ENCODE assay signal across 17 mouse cellular contexts in the genomic region with DNA sequence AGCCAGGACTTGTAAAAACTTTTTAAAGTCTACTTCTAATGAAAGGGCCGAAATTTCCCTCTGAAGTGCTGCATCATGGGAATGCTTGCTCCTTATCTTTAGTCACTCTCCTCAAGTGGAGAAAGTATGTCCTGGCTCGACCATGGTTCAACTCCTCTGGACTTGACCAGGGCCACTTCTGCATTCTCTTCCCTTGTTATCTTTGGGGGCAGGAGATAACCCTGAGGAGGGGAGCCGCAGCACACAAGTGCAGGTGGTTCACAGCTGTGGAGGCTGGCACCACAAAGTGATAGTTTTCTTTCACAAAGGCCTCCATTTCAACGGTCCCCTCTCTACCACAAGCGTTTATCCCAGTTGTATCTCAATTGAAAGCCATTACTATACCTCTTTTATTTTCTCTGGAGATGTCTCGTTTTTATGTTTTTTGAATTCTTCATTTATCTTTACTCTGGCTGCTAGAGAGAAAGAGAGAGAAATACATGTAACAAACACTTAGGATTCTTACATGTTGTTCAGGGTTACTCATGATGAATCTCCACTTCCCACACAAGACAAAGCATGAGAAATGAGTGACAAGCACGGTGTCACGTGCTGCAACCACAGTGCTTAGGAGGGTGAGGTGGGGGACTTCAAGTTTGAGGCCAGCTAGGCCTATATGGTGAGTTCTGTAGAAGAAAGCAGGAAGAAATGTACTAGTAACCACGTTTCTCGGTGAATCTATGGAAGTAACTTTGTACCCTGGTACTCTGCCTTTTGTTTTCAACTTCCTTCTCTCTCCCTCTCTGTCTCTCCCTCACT. TPM values are rescaled to one million over a fixed set of nuclear protein-coding genes. Genes with fewer than 3 reads are reported as not detected.
DNase-seq lines count a peak whose midpoint lies in the region; ATAC-seq and TF ChIP-seq lines count a peak whose summit lies in the region.
"Had no signal": no experiment of that assay in that cellular context is flagged by ENCODE, and none has a peak within 500 bp of the region (broad histone marks: within the 10 kb centered on the region; RNA-seq: fewer than 3 reads in every experiment).

No protein-coding gene starts in this region.

- H3K27me3 ChIP-seq in liver, postnatal 0 days (ENCODE audit: insufficient read depth, low read length): no peaks in the 10 kb centered on the region
- no peaks in the 10 kb centered on the region for H3K27me3 ChIP-seq in hindbrain, embryonic 10.5 days (ENCODE audit: insufficient read depth, poor library complexity, severe bottlenecking)
- H3K27me3 ChIP-seq: forebrain, embryonic 15.5 days; limb, embryonic 13.5 days; midbrain, embryonic 12.5 days had no signal

- no peaks in the 10 kb centered on the region for H3K4me1 ChIP-seq in liver, postnatal 0 days (ENCODE audit: insufficient read depth)
- peaks cover 20% of the 10 kb centered on the region for H3K4me1 ChIP-seq in hindbrain, embryonic 10.5 days (replicated peaks)
- H3K4me1 ChIP-seq: limb, embryonic 13.5 days had no signal

- H3K9me3 ChIP-seq in liver, postnatal 0 days (ENCODE audit: low read length): no peaks in the 10 kb centered on the region
- no peaks in the 10 kb centered on the region for H3K9me3 ChIP-seq in hindbrain, embryonic 10.5 days
- H3K9me3 ChIP-seq: forebrain, embryonic 15.5 days; limb, embryonic 13.5 days; midbrain, embryonic 12.5 days had no signal

- no peak for TF ChIP-seq EP300 in liver, postnatal 0 days (IDR thresholded peaks at IDR 0.05; ENCODE audit: low read depth)

- H3K27ac ChIP-seq in liver, postnatal 0 days (ENCODE audit: low read depth): peak overlapping the region; percentile 40; the same call in 1 of the 2 replicates
- H3K27ac ChIP-seq in hindbrain, embryonic 10.5 days: no peak overlapping the region
- H3K27ac ChIP-seq: forebrain, embryonic 15.5 days; limb, embryonic 13.5 days; midbrain, embryonic 12.5 days had no signal

- H3K36me3 ChIP-seq in liver, postnatal 0 days (replicated peaks; ENCODE audit: insufficient read depth, low read length): no peaks in the 10 kb centered on the region
- H3K36me3 ChIP-seq in hindbrain, embryonic 10.5 days: no peaks in the 10 kb centered on the region
- H3K36me3 ChIP-seq: limb, embryonic 13.5 days; midbrain, embryonic 12.5 days had no signal

- H3K4me3 ChIP-seq in liver, postnatal 0 days (ENCODE audit: low read depth, low read length): no peak overlapping the region
- H3K4me3 ChIP-seq in hindbrain, embryonic 10.5 days: no peak overlapping the region
- H3K4me3 ChIP-seq: forebrain, embryonic 15.5 days; limb, embryonic 13.5 days; midbrain, embryonic 12.5 days had no signal

- H3K9ac ChIP-seq in liver, postnatal 0 days (replicated peaks): no peak overlapping the region
- H3K9ac ChIP-seq: forebrain, embryonic 15.5 days; limb, embryonic 13.5 days; lung, embryonic 14.5 days; midbrain, embryonic 12.5 days had no signal

- ATAC-seq in liver, postnatal 0 days: no peak
- peak; percentile 89 for ATAC-seq in CD4-positive, CD25-positive, alpha-beta regulatory T cell, adult 4 months
- peak; percentile 63 for ATAC-seq in inflammation-experienced regulatory T-cells, adult 6 months
- ATAC-seq: forebrain, embryonic 15.5 days; hindbrain, embryonic 16.5 days had no signal

- H3K4me2 ChIP-seq in liver, postnatal 0 days (ENCODE audit: low read depth, low read length): no peak overlapping the region
- H3K4me2 ChIP-seq: forebrain, embryonic 15.5 days; limb, embryonic 13.5 days; lung, embryonic 14.5 days; midbrain, embryonic 12.5 days had no signal

- no peak for TF ChIP-seq CTCF in liver, postnatal 0 days (IDR thresholded peaks at IDR 0.05; ENCODE audit: low read depth)

- no peak for DNase-seq in liver, postnatal 0 days
- DNase-seq in liver: no peak
- DNase-seq in thymus, postnatal 10 days (ENCODE audit: low spot score in 2 of 2): peak; percentile 55 to 60
- no peak for DNase-seq in gastrocnemius, adult 18-20 months (ENCODE audit: low spot score)
- no peak for DNase-seq in hindbrain, embryonic 10.5 days (ENCODE audit: low spot score)
- DNase-seq in cerebellum, adult 11-12 months: no peak
- DNase-seq: adrenal gland, adult 8-10 months; heart, postnatal 10 days; kidney, adult 9 months; lung, embryonic 14.5 days; right cerebral cortex, postnatal 25 days had no signal

- 44% methylated on average over 10 of the region's 10 CpGs for WGBS in liver, postnatal 0 days (ENCODE audit: insufficient replicate concordance)
- WGBS in hindbrain, embryonic 10.5 days: 88% methylated on average over 10 of the region's 10 CpGs

RNA-seq across cellular contexts. Expression of a gene that starts 10.6 kb away (rescaled TPM):
- polyA plus RNA-seq in liver, postnatal 0 days (2015; fragmentation: Nextera tagmentation; extraction: Ambion mirVana): 2.9 and 5.0 TPM in 2 replicates
- 1 to 10 TPM; 3.4 to 8.4 TPM for polyA plus RNA-seq in CD4-positive, CD25-positive, alpha-beta regulatory T cell, adult 4 months (2017; shearing (Covaris generic))
- polyA plus RNA-seq in inflammation-experienced regulatory T-cells, adult 6 months (2017; shearing (Covaris generic)): 1 to 10 TPM; 3.4 to 6.4 (median 3.7) TPM
- 10 to 100 TPM; 18.6 to 19.1 TPM for total RNA-seq in gastrocnemius, adult 18-20 months (2021)
- 3.0 and 5.2 TPM in 2 replicates for polyA plus RNA-seq in hindbrain, embryonic 10.5 days (2016; fragmentation: Nextera tagmentation; extraction: Ambion mirVana)

RNA-seq across cellular contexts. Expression of a gene that starts 16.0 kb away (rescaled TPM):
- polyA plus RNA-seq in liver, postnatal 0 days (2015; fragmentation: Nextera tagmentation; extraction: Ambion mirVana): 791 and 898 TPM in 2 replicates
- polyA plus RNA-seq in CD4-positive, CD25-positive, alpha-beta regulatory T cell, adult 4 months (2017; shearing (Covaris generic)): 100 to 1,000 TPM; 375 to 447 TPM
- polyA plus RNA-seq in inflammation-experienced regulatory T-cells, adult 6 months (2017; shearing (Covaris generic)): 100 to 1,000 TPM; 423 to 700 (median 441) TPM
- 100 to 1,000 TPM; 192 to 203 TPM for total RNA-seq in gastrocnemius, adult 18-20 months (2021)
- 626 and 627 TPM in 2 replicates for polyA plus RNA-seq in hindbrain, embryonic 10.5 days (2016; fragmentation: Nextera tagmentation; extraction: Ambion mirVana)

RNA-seq across cellular contexts. Expression of a gene that starts 52.1 kb away (rescaled TPM):
- polyA plus RNA-seq in liver, postnatal 0 days (2015; fragmentation: Nextera tagmentation; extraction: Ambion mirVana): 29.7 and 30.4 TPM in 2 replicates
- polyA plus RNA-seq in CD4-positive, CD25-positive, alpha-beta regulatory T cell, adult 4 months (2017; shearing (Covaris generic)): 1 to 10 TPM; 1.2 to 1.3 TPM
- 1 to 10 TPM in 1 of 3 experiments, under 1 TPM in 2; 0.67 to 1.6 (median 0.85) TPM for polyA plus RNA-seq in inflammation-experienced regulatory T-cells, adult 6 months (2017; shearing (Covaris generic))
- total RNA-seq in gastrocnemius, adult 18-20 months (2021): 100 to 1,000 TPM in 1 of 2 experiments, 10 to 100 TPM in 1; 98.9 to 187 TPM
- polyA plus RNA-seq in hindbrain, embryonic 10.5 days (2016; fragmentation: Nextera tagmentation; extraction: Ambion mirVana): 108 and 121 TPM in 2 replicates

Comparison
In these comparisons a context has a peak if more than half of its experiments do, and no peak if none do; other contexts are left out.
1. DNase-seq: peak in thymus, postnatal 10 days (2 of 2); none in liver, postnatal 0 days (single experiment), liver (single experiment), gastrocnemius, adult 18-20 months (single experiment), hindbrain, embryonic 10.5 days (single experiment) and cerebellum, adult 11-12 months (single experiment).
2. RNA of a gene that starts 52.1 kb away (polyA plus RNA-seq): 108 to 121 TPM in hindbrain, embryonic 10.5 days and 29.7 to 30.4 TPM in liver, postnatal 0 days; 1.2 to 1.3 TPM in CD4-positive, CD25-positive, alpha-beta regulatory T cell, adult 4 months and 0.67 to 1.6 TPM in inflammation-experienced regulatory T-cells, adult 6 months; every median in the first group is over 10 times any median in the second.